Mouse (Mus musculus) gastrocnemius, adult 2 months (tissue): Measurements from ENCODE around the gene Cdk5rap3. TPM values are rescaled to one million over a fixed set of nuclear protein-coding genes. Genes with fewer than 3 reads are reported as not detected.

Experiments
- DNase-seq: peaks from one replicate; pipeline ENCODE4 v3.0.0; 2022
- H3K27ac ChIP-seq: fragments of 200-600 bp; 2 replicates; pipeline ENCODE4 v1.8.1; 2022; ENCODE audit warnings: mild to moderate bottlenecking
- H3K4me3 ChIP-seq: fragments of 200-600 bp; 2 replicates; pipeline ENCODE4 v1.8.1; 2022; ENCODE audit warnings: mild to moderate bottlenecking, moderate library complexity
- CTCF ChIP-seq: fragments of 200-600 bp; IDR thresholded peaks from 2 replicates; pipeline ENCODE4 v1.8.1; 2022; ENCODE audit warnings: antibody characterized with exemption, mild to moderate bottlenecking, moderate library complexity
- intact Hi-C: fragments of 180-260 bp; cut with DNase I; formaldehyde crosslinking; loops from one replicate; pipeline ENCODE4 v1.15.1; 2025
- total RNA-seq, 2 experiments: library from RNA; stranded (reverse); gene quantifications; 2 replicates each; pipeline ENCODE4 v1.2.3; 2021

Gene Cdk5rap3
- total RNA-seq, 2 experiments from 2014 or later: 21.5 to 24.0 TPM

DNA sequence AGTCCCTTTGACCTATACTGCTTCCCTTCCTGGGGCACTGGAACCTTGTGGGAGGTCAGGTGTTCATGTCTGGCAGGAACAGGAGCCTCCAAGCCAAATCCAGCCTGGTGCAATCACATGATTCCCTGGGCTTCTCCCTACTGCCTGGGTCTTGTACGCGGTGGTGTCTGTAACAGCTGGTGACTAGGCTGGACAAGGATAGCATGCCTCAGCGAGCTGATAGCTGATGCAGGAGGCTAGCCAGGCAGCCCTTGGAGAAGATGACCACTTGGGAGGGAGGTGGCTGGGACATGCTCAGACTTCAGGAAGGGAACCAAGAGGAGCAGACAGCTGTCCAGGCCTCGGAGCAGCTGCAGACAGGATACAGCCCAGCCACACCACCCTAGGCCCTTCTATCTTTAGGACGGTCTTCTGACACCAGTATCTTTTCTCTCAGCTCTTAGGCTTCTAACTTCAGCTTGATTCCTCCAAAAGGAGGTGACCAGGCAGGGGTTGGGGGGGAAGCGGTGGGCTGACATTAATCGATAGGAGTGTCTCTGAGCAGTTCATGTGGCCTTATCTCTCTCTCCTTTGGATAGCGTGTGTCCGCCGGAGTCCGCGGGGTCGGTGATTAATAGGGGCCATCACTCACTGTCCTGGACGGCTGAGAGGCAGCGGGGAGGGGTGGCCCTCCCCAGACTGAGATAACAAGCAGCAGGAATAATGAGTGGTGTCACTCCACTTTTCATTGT, 9.7 kb downstream of the Cdk5rap3 start:
- TF ChIP-seq CTCF: no peak
- Histone ChIP-seq H3K4me3 (peak overlapping the region; percentile 73), H3K27ac (peak overlapping the region; percentile 98)
- peak; percentile 88 for DNase-seq
- intact Hi-C loops: loop anchor here (5.0 kb wide), 1 partner anchor 144 kb away; no protein-coding TSS in a partner anchor

DNA sequence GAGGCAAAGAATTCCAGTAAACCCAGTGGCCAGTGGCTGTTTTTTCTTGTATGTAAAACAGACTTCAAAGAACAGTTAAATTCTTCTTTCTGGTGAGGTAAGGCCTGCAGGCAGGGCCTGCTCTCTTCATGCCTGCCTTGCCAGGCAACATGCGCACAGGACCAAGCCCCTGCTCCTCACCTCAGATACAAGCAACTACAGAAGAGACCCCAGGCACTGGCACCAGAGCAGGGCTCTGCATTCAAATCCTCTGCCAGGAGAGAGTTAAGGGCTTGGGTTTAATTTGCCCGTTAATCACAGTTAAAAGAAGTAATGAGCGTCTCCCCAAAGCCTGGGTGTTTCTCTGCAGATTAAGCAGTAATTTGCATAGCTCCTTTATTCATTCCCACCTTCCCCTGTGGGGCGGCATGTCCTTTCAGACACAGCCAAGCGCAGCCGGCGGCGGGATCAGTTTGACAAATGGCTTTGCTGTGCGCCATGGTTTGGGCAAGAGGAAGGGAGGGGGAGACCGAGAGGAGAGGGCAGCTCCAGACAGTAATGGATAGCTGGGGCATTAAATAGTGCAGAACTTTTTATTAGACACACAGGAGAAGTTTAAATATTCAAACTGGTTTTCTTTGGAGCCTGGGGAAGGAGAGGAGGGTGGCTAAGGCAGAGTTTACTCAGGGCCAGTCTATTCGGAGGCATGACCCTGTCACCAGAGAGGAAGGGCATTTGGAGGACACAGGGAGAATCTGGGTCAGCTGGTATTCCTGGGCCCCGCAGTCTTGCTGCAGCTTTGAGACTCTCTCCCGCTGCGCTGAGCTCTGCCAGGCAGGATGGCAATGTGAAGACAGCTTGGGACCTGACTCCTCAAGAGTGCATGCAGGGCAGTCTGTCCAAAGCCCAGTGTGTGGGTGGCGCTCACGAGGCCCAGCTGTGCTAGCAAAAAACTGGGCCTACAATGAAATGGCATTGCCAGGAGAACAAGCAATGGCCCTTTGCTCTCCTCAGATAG, 13.4 kb downstream of the Cdk5rap3 start:
- DNase-seq: peak; percentile 62
- H3K27ac ChIP-seq: peak overlapping the region; percentile 84
- H3K4me3 ChIP-seq: no peak overlapping the region
- TF ChIP-seq CTCF: no peak
- intact Hi-C loops: no loop called here

DNA sequence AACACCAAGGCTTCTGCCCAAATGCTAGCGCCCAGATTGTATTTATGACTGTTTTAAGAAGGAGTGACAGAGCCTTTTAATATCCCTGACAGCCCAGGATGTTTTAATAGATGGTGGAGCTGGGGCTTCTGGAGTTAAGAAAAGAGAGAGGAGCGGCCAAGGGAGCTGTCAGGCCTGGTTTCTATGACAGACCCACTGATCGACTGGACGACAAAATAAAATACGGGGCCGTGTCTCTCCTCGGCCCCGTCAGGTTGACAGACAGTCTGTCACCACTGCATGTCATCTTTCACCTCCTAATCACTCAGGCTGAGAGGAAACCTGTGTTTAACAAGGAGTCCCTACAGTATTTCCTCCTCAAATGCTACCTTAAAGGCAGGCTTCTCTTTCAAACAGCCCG, 15.0 kb downstream of the Cdk5rap3 start:
- no peak overlapping the region for H3K4me3 ChIP-seq
- DNase-seq: no peak
- no peak for TF ChIP-seq CTCF
- H3K27ac ChIP-seq: no peak overlapping the region
- intact Hi-C loops: no loop called here

DNA sequence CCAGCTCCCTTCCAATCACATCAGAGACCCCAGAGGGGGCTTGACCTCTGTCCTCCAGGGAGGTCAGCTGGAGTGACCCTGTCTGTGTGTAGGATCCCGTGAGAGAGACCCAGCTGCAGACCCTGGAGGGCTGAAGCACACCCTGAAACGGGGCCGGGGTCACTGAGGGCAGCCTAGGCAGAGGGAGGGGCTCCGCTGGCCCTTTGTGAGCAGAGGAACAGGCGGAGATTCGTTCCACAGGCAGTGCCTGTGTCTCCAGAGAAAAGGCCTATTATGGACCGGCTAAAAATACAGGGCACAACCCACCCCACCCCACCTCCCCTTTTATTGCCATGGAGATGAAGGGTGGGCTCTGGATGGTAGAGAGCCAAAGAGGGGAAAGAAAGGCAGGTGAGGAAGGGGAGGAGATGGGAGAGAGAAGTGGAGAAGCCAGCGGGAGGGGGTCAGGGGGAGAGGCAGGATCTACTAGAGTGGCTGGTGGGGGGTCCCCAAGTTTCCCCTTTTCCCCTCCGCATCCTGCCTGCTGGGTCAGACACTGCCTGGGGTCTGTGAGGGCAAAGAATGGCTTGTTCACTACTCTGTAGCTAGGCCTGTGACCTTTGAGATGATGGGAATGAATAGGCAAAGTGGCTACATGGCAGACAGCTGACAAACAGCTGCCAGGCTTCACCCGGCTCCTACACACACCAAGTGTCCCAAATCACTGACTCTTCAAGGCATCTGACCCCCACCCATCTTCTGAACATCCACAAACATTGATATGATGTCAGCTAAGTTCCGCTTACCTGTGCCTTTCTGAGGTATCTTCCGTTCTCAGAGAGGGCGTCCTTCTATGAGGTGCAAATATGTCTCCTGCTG, 16.6 kb downstream of the Cdk5rap3 start:
- intact Hi-C loops: no loop called here
- DNase-seq: no peak
- no peak for TF ChIP-seq CTCF
- Histone ChIP-seq H3K27ac (peak overlapping the region; percentile 38; the same call in 1 of the 2 replicates), H3K4me3 (no peak overlapping the region)

DNA sequence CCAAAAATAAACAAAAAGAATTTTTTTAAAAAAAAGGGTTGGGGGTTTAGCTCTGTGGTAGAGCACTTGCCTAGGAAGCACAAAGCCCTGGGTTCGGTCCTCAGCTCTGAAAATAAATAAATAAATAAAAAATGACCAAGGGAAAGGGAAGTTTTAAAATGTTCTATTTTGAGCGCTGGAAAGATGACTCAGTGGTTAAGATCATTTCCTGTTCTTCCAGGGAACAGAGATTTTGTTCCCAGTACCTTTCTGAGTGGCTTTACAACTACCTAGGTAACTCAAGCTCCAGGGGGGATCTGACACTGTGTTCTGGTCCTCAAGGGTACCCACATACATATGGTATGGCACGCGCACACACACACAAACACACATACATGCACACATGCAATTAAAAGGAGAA, 20.4 kb downstream of the Cdk5rap3 start:
- Histone ChIP-seq H3K27ac (peak overlapping the region; percentile 38), H3K4me3 (no peak overlapping the region)
- TF ChIP-seq CTCF: no peak
- intact Hi-C loops: no loop called here
- DNase-seq: no peak

DNA sequence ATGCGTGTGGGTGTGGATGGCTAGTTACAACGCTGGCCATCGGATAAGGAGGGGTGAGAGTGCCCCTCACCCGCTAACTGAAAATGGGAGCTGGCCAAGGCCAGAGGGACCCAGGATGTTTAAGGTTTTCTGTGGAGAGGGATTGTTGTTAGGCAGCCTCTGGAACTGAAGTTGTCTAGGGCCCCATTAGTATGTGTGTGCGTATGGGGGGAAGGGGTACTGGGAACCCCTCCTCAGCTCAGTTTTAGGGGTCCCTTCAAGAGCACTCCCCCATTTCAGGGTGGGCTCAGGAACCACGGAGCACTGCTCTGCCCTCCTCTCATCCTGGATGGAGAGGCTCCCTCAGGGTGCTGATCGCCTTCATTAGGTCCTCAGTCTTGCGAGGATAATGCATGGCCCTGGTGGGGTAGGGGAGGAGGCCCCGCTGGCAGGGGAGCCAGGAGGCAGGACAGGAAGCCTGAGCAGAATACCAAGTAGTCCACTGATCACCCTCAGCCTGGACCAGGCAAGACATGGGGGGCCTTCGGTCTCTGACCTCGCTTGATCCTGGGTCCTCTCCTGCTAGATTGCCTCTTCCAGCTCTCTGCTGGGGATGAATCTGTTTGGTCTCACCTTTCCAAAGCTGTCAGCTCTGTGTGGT, 23.0 kb downstream of the Cdk5rap3 start:
- DNase-seq: no peak
- intact Hi-C loops: no loop called here
- TF ChIP-seq CTCF: no peak
- H3K27ac ChIP-seq: no peak overlapping the region
- no peak overlapping the region for H3K4me3 ChIP-seq

DNA sequence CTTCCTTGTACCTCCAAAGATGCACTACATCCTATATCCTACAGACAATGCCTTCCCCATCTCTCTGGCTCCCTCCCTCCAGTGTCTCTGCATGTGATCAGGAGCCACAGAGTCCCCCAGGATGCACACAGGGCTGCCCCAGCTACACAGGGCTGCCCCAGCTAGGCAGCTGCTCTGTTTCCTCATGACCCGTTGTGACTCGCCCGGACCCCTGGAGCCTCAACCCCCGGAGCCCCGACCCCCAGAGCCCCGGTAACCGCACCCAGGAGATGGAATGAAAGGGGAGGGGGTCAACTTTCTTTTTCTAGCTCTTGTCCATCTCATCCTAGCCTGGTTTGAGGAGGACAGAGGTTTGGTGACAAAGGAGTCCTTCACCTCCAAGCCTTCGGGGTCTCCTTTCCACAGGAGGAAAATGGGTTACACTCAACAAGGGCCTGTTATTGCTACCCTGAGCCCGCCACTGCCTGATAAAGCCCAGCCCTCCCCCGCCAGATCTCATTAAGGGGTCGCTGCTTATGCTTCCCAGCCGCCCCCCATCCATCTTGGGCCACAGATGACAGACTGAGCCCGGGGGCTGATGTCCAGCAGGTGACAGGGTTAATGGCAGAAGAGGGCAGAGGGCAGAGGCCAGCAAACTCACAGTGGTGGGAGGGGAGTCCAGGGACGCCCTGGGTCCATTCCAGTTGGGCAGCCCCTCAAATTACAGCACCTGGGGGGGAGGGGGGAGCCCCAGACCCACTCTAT, 24.3 kb downstream of the Cdk5rap3 start:
- H3K4me3 ChIP-seq: no peak overlapping the region
- DNase-seq: no peak
- TF ChIP-seq CTCF: no peak
- intact Hi-C loops: no loop called here
- no peak overlapping the region for H3K27ac ChIP-seq

DNA sequence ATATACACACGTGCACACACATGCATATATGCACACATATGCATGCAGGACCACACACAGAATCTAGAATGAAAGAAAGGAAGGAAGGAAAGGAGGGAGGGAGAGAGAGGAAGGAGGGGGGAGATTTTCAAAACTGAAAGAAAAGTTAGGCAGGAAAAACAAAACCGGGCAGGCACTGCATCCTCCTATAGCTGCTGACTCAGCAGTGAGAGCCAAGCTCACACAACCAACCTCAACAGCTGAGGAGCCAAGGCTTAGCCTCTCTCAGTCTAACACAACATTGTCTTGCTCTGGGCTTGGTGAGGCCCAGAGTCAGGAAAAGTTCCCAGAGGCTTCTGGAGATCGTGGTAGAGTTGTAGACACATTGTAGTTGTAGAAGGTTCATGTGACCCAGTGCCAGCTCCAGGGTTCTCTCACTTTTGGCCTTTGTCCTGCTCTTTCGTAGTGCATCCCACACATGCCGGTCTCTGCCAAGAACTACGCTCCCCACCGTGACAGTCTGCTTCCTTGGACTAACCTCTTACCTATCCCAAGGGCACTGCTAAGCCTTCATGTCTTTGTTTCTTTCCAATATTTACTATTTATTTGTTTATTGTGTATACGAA, 29.3 kb downstream of the Cdk5rap3 start:
- intact Hi-C loops: no loop called here
- no peak overlapping the region for H3K27ac ChIP-seq
- TF ChIP-seq CTCF: no peak
- H3K4me3 ChIP-seq: no peak overlapping the region
- DNase-seq: no peak

DNA sequence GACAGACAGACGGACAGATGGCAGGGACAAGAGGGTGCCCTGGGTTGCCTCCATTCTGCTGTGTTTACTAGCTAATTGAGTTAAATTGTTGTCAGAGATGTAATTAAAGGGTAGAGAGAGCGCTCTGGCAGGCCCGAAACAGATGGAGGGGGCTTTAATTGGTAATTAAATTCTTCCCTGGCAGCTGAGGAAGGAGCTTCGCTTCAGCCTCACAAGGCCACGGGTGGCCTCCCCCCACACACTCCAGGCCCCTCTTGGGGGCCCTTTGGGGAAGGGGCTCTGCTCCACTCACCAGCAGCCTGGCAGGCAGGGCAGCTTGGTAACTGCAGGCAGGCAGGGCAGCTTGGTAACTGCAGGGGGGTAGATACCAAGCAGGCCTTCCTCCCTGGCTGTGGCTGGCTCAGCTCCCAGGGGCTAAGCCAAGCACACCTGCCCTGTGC, 30.4 kb downstream of the Cdk5rap3 start:
- no peak for DNase-seq
- H3K4me3 ChIP-seq: no peak overlapping the region
- H3K27ac ChIP-seq: no peak overlapping the region
- intact Hi-C loops: no loop called here
- TF ChIP-seq CTCF: no peak

DNA sequence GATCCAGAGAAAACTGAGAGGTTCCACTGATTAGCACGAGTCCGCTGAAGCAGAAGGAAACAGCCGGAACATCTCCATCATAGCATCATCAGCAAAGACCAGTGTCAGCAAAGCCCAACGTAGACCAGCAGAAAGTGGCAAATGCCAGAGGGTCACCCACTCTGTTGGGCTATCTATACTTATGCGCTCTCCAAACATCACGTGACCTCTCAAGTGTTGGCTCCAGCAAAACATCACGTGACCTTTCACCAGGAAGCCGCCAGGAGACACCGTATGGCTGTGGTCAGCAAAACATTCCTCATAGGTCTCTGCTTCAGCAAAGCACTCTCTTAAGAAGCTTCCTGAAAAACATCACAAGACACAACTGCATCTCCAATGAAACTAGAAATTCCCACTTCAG, 36.0 kb downstream of the Cdk5rap3 start:
- TF ChIP-seq CTCF: no peak
- intact Hi-C loops: no loop called here

DNA sequence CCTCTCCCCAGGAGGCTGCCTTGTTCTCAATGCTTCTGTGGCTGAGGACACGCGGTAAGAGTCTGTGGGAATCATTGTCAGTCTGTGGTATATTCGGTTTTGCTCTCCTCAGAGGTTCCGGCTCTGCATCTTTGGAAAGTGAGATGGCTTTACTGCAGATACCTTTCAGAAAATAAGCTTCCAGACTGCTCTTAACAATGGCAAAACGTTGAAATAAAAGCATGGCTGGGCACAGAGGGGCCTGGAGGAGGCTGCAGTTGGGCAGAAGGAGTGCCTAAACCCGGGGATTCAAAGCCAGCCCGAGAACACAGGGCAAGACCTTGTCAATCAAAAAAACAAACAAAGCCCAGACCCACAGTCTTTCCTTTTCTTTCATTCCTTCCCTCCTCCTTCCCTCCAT, 36.9 kb downstream of the Cdk5rap3 start:
- DNase-seq: no peak
- no peak overlapping the region for H3K27ac ChIP-seq
- no peak overlapping the region for H3K4me3 ChIP-seq
- TF ChIP-seq CTCF: no peak
- intact Hi-C loops: no loop called here

More for the DNA sequence above, 36.0 kb downstream of the Cdk5rap3 start:
- Histone ChIP-seq H3K4me3 (no peak overlapping the region), H3K27ac (no peak overlapping the region)
- no peak for DNase-seq
